ENCODE assay signal across 1 mouse cellular context in the genomic region with DNA sequence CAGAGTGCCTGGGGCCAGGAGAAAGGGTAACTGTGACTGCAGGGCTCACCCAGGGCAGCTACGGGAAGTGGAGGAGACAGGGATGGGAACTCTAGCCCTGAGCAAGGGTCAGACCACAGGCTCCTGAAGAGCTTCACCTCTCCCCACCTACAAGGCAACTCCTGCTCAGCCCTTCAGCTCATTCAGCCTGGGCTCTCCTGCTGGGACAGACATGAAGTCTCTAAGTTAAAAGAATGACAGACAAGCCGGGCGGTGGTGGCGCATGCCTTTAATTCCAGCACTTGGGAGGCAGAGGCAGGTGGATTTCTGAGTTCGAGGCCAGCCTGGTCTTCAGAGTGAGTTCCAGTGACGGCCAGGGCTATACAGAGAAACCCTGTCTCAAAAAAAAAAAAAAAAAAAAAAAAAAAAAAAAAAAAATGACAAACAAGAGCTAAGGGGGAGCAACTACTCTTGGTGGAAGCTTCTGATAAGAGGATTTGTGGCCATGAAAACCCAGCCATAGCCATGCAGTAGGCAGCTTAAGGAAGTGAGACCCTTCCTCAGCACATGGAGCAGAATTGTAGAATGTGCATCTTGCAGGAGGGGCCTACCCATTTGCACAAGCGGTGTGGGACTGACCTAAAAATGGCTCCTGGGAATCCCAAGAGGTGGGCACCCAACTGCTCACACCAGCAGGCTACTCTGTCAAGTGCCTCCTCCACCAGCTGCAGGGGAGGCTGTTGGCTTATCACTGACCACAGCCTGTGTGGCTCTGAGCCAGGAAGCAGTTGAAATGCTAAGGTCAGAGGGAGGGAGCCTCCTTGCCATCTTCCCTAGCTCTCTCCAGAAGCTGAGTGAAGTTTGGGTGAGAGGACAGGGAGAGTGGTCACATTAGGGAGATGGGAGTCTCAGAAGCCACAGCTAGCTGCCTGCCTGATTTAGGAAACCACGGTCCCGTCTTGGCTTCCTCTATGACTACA.
A peak's percentile ranks its signal among the peaks of the same experiment; 100 is the strongest.
TF ChIP-seq lines count a peak whose summit lies in the region.

No protein-coding gene starts in this region.

TF ChIP-seq in MEL, 35 proteins besides CTCF, POLR2A, EP300 and RAD21 (continued from another document):
- TF ChIP-seq ZKSCAN1 (IDR thresholded peaks at IDR 0.05; ENCODE audit: low read depth, low read length) = peak; percentile 43; the same call in 1 of the 2 replicates
- TF ChIP-seq MEF2A (IDR thresholded peaks at IDR 0.05; ENCODE audit: extremely low read depth, insufficient replicate concordance, low read depth, low read length, poor library complexity, severe bottlenecking) = no peak
- peak; percentile 73; the same call in 1 of the 2 replicates for TF ChIP-seq TCF12 (IDR thresholded peaks at IDR 0.05; ENCODE audit: low read depth, low read length)
- no peak; the same call in 1 of the 2 replicates for TF ChIP-seq MYC (IDR thresholded peaks at IDR 0.05; ENCODE audit: low read depth, low read length)
- peak; percentile 58 for TF ChIP-seq MYB (IDR thresholded peaks at IDR 0.05; ENCODE audit: low read depth, low read length)
- peak; percentile 90 for TF ChIP-seq TAL1 (IDR thresholded peaks at IDR 0.05; ENCODE audit: low read length)
- no peak for TF ChIP-seq ZMIZ1 (IDR thresholded peaks at IDR 0.05; ENCODE audit: low read depth, low read length)
- no peak for TF ChIP-seq USF1 (IDR thresholded peaks at IDR 0.05; ENCODE audit: low read depth, low read length)
- peak; percentile 72 for TF ChIP-seq ETS1 (IDR thresholded peaks at IDR 0.05; ENCODE audit: low read depth, low read length)
